Mouse (Mus musculus): ENCODE measurements around the gene Vwa7.

Gene Vwa7

GRCm38 (mm10) chr17:35044904-35045806 lies 28.8 kb downstream of the Vwa7 start:
- in situ Hi-C loops (cut with MboI): no loop called here

DNA sequence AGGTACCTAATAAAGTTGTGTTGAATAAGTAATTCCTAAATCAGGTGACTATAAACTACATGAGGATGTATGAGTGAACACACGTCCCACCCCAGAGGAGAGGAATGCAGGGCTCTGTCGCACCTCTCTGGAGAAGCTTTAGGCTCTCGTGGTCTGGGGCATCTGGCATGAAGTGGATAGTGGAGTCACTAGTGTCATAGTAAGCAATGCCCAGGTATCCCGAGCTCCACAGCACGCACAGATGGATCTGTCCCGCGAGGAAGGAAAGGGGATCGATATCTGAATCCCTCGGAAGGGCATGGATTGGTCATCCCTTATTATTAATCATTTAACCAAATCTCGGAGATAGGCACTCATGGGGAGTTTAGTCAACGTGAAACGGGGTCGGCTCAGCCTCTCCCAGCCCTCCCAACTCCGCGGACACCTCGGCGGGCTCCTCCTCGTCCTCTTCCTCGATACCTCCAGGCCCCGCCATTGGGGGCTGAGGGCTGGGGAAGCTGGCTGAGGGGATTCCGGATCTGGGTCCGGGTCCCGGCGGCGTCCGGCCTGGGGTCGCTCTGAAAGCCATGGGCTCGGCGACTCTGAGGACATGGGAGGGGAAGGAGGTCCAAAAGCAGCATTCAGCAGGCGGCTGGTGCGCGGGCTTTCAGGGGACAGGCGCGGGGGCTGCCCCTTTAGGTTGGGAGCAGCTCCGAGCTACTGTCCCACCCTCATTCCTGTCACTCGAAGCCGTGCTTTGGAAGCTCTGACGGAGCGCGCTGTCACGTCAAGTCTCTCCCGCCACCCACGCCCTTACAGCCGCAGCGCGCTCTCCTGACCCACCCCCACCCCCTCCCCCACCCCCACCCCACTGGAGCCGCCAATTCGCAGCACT lies 29.7 kb downstream of the Vwa7 start:
- in situ Hi-C loops (cut with MboI): no loop called here

- in situ Hi-C loops (cut with MboI): no loop called here
Measured at GRCm38 (mm10) chr17:35046681-35047455, 30.5 kb downstream of the Vwa7 start, which contains the start of gene Msh5. TSS of gene Msh5 (minus strand) at chr17:35046745.

DNA sequence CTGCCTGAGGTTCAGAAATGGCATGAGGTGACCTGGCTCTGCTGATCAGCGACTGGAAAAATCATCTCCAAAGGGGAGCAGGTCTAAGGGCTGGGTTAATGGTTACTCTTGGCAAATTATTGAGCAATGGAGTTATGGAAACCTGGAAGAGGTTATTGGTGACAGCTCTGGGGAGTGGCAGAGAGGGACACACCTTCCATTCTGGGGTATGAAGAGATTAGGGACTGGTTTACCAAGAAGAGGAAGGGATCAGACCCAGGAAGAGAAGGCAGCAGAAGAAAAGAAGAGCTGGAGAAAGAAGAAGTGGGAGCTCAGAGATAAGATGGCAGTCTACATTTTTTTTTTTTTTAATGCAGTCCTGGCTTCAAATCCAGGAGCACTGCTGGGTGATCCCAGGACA lies 31.3 kb downstream of the Vwa7 start:
- in situ Hi-C loops (cut with MboI): no loop called here

- in situ Hi-C loops (cut with MboI): no loop called here
Measured at GRCm38 (mm10) chr17:35048149-35048931, 32.0 kb downstream of the Vwa7 start.

DNA sequence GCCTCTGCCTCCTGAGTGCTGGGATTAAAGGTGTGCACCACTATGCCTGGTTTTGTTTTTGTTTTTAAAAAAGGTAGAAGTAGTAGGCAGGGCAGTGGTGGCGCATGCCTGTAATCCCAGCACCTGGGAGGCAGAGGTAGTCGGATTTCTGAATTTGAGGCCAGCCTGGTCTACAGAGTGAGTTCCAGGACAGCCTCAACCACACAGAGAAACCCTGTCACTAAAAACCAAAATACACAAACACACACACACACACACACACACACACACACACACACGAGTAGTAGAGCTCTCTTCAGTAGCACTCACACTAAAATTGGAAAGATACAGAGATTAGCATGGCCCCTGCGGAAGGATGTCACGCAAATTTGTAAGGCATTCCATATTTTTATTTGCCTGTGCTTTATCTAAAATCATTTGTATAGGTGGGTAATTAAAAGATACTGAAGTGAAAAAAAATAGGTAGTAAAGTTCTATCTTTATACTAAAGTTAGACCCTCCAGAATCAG lies 32.6 kb downstream of the Vwa7 start:
- in situ Hi-C loops (cut with MboI): no loop called here

DNA sequence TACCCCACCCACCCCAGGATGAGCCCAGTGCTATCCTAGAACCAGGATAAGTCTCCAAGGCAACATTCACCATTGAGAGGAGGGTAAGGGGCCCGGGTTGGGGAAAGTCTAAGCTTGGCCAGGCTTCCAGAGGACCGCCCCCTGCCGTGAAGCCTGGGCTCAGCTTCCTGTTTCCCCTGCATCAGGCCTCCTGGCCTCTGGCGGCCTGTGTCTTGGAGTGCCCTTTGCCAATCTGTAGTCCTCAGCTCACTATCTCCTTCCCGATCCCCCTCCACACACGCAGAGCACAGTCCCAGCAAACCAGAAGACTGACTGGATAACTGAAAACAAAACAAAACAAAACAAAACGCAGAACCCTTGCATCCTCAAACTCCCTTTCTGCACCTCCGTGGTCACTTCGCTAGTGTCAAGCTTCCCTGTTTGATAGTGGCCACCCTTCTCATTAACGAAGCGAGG lies 33.2 kb downstream of the Vwa7 start, which contains the start of gene Clic1:
Clic1 (plus strand) TSS at position 406 of the 456 bp plus-strand sequence.
- in situ Hi-C loops (cut with MboI): loop anchor here (10.0 kb wide), 1 partner anchor 45 kb away; the partner anchor contains the start of gene Vars

GRCm38 (mm10) chr17:35050126-35050750 lies 33.9 kb downstream of the Vwa7 start:
- in situ Hi-C loops (cut with MboI): loop anchor here (10.0 kb wide), 1 partner anchor 45 kb away; the partner anchor contains the start of gene Vars

DNA sequence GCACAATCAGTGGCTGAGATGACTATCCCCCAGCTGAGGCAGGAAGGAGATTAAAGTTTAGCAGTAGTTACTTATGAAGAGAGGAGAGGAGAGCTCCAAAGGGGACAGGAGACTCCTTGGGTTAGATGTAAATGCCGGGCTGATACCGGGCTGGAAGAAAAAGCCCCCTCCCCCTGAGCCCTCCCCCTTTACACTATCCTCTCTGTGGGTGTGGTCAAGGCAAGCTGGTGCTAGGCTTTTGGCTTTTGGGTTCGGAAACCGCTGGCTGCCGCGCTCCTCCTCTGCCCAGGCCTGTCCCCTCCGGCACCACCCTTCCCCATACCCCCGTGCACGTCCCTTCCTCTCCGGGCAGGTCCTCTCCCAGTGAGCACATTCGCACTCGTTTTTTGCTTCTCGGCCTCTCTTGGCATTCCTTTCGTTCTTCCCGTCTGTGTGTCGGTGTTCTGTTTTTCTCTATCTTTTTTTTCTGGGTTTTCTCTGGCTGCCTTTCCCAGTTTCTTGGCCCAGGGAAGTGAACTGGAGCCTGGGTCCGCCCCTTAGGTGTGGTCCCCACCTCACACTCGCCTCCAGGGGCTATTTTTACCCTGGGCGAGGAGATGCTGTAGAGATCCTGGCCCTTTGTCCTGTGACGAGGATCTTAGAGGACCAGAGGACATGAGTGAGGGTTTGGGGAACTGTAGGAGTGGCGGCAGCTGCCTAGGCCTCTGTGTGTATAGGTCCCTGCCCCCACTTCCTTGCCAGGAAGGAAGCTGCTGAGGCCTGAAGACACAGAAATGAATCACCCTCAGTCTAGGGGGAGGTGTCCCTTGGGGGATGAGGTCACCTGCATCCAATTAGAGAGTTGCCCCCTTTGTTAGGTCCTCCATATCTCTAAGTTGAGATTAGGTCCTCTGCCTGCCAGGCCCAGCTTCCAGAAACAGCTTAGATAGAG lies 35.0 kb downstream of the Vwa7 start:
- in situ Hi-C loops (cut with MboI): loop anchor here (10.0 kb wide), 1 partner anchor 47 kb away; the partner anchor contains the start of gene Vars

- in situ Hi-C loops (cut with MboI): loop anchor here (10.0 kb wide), 1 partner anchor 48 kb away; the partner anchor contains the start of gene Vars
Measured at GRCm38 (mm10) chr17:35052271-35052798, 36.0 kb downstream of the Vwa7 start.

GRCm38 (mm10) chr17:35055691-35056495 lies 39.5 kb downstream of the Vwa7 start:
- in situ Hi-C loops (cut with MboI): loop anchor here (10.0 kb wide), 1 partner anchor 51 kb away; the partner anchor contains the start of gene Vars

DNA sequence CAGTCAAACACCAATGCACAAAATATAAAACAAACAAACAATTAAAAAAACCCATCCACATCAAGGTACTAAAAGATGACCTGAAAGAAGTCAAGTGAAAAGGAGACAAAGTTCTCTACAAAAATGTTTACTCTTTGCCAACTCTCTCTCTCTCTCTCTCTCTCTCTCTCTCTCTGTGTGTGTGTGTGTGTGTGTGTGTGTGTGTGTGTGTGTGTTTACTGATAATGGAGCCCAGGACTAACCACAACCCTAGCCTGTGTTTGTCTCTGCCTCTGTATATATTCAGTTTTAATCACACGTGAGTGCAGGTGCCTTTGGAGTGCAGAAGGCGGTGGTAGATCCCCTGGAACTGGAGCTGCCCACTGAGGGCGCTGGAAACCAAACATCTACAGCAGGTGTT lies 40.7 kb downstream of the Vwa7 start:
- in situ Hi-C loops (cut with MboI): loop anchor here (10.0 kb wide), 1 partner anchor 52 kb away; the partner anchor contains the start of gene Vars

GRCm38 (mm10) chr17:35058316-35058715 lies 41.9 kb downstream of the Vwa7 start:
- in situ Hi-C loops (cut with MboI): loop anchor here (10.0 kb wide), 1 partner anchor 54 kb away; the partner anchor contains the start of gene Vars

- in situ Hi-C loops (cut with MboI): loop anchor here (10.0 kb wide), 1 partner anchor 54 kb away; the partner anchor contains the start of gene Vars
Measured at GRCm38 (mm10) chr17:35058911-35059892, 42.8 kb downstream of the Vwa7 start, which contains the start of gene Ddah2. TSS of gene Ddah2 (plus strand) at chr17:35059035.

- in situ Hi-C loops (cut with MboI): loop anchor here (5.0 kb wide), 1 partner anchor 38 kb away; no protein-coding TSS in a partner anchor
Measured at GRCm38 (mm10) chr17:35060071-35060470, 43.7 kb downstream of the Vwa7 start.

Data from mature B cell (primary cell).